Mouse (Mus musculus): Measurements from ENCODE around the gene Dpp9. TPM values are rescaled to one million over a fixed set of nuclear protein-coding genes. Genes with fewer than 3 reads are reported as not detected.
"Not testable (repeated sequence)": the region's sequence is repeated elsewhere in the genome, so short reads cannot be mapped to it uniquely, and the experiment has no call there.

Dpp9 gene
- polyA plus RNA-seq (2015; fragmentation: Nextera tagmentation; extraction: Ambion mirVana) = 21.8 and 22.4 TPM in 2 replicates

- H3K9me3 ChIP-seq = no peaks in the 10 kb centered on the region
- H3K4me2 ChIP-seq = peak within 1 kb of the TSS; percentile 89
- H3K4me1 ChIP-seq = peaks cover 24% of the 10 kb centered on the region
- H3K27me3 ChIP-seq (replicated peaks) = no peaks in the 10 kb centered on the region
- H3K27ac ChIP-seq (replicated peaks) = peak within 1 kb of the TSS; percentile 81
- H3K9ac ChIP-seq = peak within 1 kb of the TSS; percentile 97
- WGBS = under 1% methylated on average over 71 of the region's 78 CpGs
- peak within 1 kb of the TSS; percentile 79 for H3K4me3 ChIP-seq
- ATAC-seq (ENCODE audit: extremely low read depth, insufficient number of reproducible peaks, low FRiP score, low TSS enrichment) = peak; percentile 96
- H3K36me3 ChIP-seq = peaks cover 9% of the 10 kb centered on the region
Observed at GRCm38 (mm10) chr17:56218377-56219191, at the start of gene Dpp9. TSS of gene Dpp9 (minus strand) at chr17:56218905.

- Histone ChIP-seq H3K9ac (peak overlapping the region; percentile 50; the same call in 1 of the 2 replicates), H3K4me1 (peaks cover 37% of the 10 kb centered on the region), H3K27me3 (replicated peaks) (no peaks in the 10 kb centered on the region), H3K27ac (replicated peaks) (0 out of 2 replicates have a peak overlapping the region, but pooled peaks have one; percentile 15), H3K4me2 (no peak overlapping the region), H3K9me3 (no peaks in the 10 kb centered on the region), H3K4me3 (no peak overlapping the region), H3K36me3 (peaks cover 42% of the 10 kb centered on the region)
- WGBS = 41% methylated on average over 3 of the region's 3 CpGs
- ATAC-seq (ENCODE audit: extremely low read depth, insufficient number of reproducible peaks, low FRiP score, low TSS enrichment) = no peak
Observed at GRCm38 (mm10) chr17:56266271-56266670, 47.6 kb upstream of the Dpp9 start.

GRCm38 (mm10) chr17:56265869-56266268 lies 47.2 kb upstream of the Dpp9 start:
- peaks cover 41% of the 10 kb centered on the region for H3K36me3 ChIP-seq
- no peak overlapping the region for H3K4me2 ChIP-seq
- H3K4me1 ChIP-seq = peaks cover 41% of the 10 kb centered on the region
- no peak for ATAC-seq (ENCODE audit: extremely low read depth, insufficient number of reproducible peaks, low FRiP score, low TSS enrichment)
- 90% methylated on average over 3 of the region's 3 CpGs for WGBS
- no peak overlapping the region for H3K4me3 ChIP-seq
- peak overlapping the region; percentile 50; the same call in 1 of the 2 replicates for H3K9ac ChIP-seq
- no peaks in the 10 kb centered on the region for H3K27me3 ChIP-seq (replicated peaks)
- no peaks in the 10 kb centered on the region for H3K9me3 ChIP-seq
- H3K27ac ChIP-seq (replicated peaks) = 0 out of 2 replicates have a peak overlapping the region, but pooled peaks have one; percentile 15

- H3K27ac ChIP-seq (replicated peaks) = no peak overlapping the region
- H3K4me2 ChIP-seq = no peak overlapping the region
- no peak overlapping the region for H3K4me3 ChIP-seq
- no peaks in the 10 kb centered on the region for H3K27me3 ChIP-seq (replicated peaks)
- 87% methylated on average over 4 of the region's 4 CpGs for WGBS
- peaks cover 41% of the 10 kb centered on the region for H3K36me3 ChIP-seq
- H3K9ac ChIP-seq = no peak overlapping the region
- H3K4me1 ChIP-seq = peaks cover 50% of the 10 kb centered on the region
- no peaks in the 10 kb centered on the region for H3K9me3 ChIP-seq
- no peak for ATAC-seq (ENCODE audit: extremely low read depth, insufficient number of reproducible peaks, low FRiP score, low TSS enrichment)
Observed at GRCm38 (mm10) chr17:56265011-56265410, 46.3 kb upstream of the Dpp9 start.

GRCm38 (mm10) chr17:56264020-56264419 lies 45.3 kb upstream of the Dpp9 start:
- H3K4me2 ChIP-seq = no peak overlapping the region
- no peak overlapping the region for H3K4me3 ChIP-seq
- H3K36me3 ChIP-seq = peaks cover 46% of the 10 kb centered on the region
- no peak; the same call in 1 of the 2 replicates for ATAC-seq (ENCODE audit: extremely low read depth, insufficient number of reproducible peaks, low FRiP score, low TSS enrichment)
- H3K27ac ChIP-seq (replicated peaks) = no peak overlapping the region
- H3K9ac ChIP-seq = no peak overlapping the region
- H3K27me3 ChIP-seq (replicated peaks) = no peaks in the 10 kb centered on the region
- peaks cover 52% of the 10 kb centered on the region for H3K4me1 ChIP-seq
- H3K9me3 ChIP-seq = no peaks in the 10 kb centered on the region
- 18% methylated on average over 8 of the region's 8 CpGs for WGBS

DNA sequence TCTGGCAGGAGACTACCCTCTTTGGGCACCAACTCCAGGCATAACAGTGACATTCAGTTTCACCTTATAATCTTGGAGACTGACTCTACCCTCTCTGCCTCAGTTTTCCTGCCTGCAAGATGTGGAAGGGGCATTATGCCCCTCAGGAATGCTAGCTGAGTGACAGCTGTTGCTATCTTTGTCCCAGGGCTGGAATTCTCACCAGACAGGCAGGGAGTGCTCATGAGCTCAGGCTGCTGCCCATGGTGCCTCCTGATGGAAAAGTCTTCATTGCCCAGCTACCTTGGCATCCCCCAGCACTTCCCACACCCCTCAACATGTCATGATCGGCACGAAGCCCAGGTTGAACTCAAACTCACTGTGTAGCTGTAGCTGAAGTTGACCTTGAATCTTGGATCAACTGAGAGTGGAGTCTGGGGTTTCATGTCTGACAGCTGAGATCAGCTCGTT lies 44.0 kb upstream of the Dpp9 start:
- H3K4me2 ChIP-seq = peak overlapping the region; percentile 30
- peak overlapping the region; percentile 88 for H3K27ac ChIP-seq (replicated peaks)
- H3K9ac ChIP-seq = peak overlapping the region; percentile 75
- no peaks in the 10 kb centered on the region for H3K9me3 ChIP-seq
- 45% methylated on average over 3 of the region's 3 CpGs for WGBS
- ATAC-seq (ENCODE audit: extremely low read depth, insufficient number of reproducible peaks, low FRiP score, low TSS enrichment) = no peak
- peaks cover 66% of the 10 kb centered on the region for H3K4me1 ChIP-seq
- H3K36me3 ChIP-seq = peaks cover 58% of the 10 kb centered on the region
- no peaks in the 10 kb centered on the region for H3K27me3 ChIP-seq (replicated peaks)
- no peak overlapping the region for H3K4me3 ChIP-seq

- no peak for ATAC-seq (ENCODE audit: extremely low read depth, insufficient number of reproducible peaks, low FRiP score, low TSS enrichment)
- H3K36me3 ChIP-seq = peaks cover 58% of the 10 kb centered on the region
- no peaks in the 10 kb centered on the region for H3K9me3 ChIP-seq
- H3K4me1 ChIP-seq = peaks cover 65% of the 10 kb centered on the region
- WGBS = 46% methylated on average over 3 of the region's 3 CpGs
- H3K4me3 ChIP-seq = no peak overlapping the region
- no peaks in the 10 kb centered on the region for H3K27me3 ChIP-seq (replicated peaks)
- peak overlapping the region; percentile 85 for H3K4me2 ChIP-seq
- H3K27ac ChIP-seq (replicated peaks) = peak overlapping the region; percentile 88
- peak overlapping the region; percentile 75 for H3K9ac ChIP-seq
Observed at GRCm38 (mm10) chr17:56261166-56261565, 42.5 kb upstream of the Dpp9 start.

DNA sequence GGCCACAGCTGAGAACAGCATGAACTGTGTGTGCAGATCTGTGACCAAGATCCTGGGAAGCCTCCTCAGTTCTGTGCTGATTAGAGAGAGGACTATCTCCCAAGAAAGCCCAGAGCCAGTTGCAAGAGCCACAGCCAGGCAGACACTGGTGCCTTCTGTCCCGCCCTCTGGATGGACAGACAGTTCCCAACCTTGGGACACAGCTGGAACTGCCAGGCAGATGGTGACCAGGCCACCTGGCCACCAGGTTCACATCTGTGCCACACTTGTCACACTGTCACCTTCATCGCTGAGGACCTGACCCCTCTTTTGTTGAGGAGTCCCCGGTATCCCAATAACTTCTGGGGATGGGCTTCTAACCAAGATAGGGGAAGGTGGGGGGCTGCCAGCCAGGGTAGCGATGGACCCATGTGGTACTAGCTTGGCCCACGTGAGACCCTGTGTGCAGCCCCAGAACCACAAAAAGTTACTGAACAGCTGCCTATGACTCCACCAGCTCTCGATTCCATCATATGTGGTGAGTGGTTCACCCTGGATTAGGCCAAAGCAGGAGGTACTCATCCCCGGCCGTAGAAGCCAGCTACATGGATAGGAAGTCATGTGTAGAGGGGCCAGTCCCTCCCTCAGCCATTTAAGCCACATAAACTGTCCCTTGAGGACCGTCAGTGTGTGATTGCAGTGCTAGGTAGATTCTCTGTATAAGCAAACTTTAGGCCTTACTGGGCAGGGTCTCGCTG lies 40.8 kb upstream of the Dpp9 start:
- Histone ChIP-seq H3K4me1 (peaks cover 67% of the 10 kb centered on the region), H3K27ac (replicated peaks) (no peak overlapping the region), H3K27me3 (replicated peaks) (no peaks in the 10 kb centered on the region), H3K4me3 (peak overlapping the region; percentile 73), H3K4me2 (peak overlapping the region; percentile 85), H3K9me3 (no peaks in the 10 kb centered on the region), H3K36me3 (peaks cover 54% of the 10 kb centered on the region), H3K9ac (peak overlapping the region; percentile 75)
- ATAC-seq (ENCODE audit: extremely low read depth, insufficient number of reproducible peaks, low FRiP score, low TSS enrichment) = no peak
- 89% methylated on average over 10 of the region's 10 CpGs for WGBS

DNA sequence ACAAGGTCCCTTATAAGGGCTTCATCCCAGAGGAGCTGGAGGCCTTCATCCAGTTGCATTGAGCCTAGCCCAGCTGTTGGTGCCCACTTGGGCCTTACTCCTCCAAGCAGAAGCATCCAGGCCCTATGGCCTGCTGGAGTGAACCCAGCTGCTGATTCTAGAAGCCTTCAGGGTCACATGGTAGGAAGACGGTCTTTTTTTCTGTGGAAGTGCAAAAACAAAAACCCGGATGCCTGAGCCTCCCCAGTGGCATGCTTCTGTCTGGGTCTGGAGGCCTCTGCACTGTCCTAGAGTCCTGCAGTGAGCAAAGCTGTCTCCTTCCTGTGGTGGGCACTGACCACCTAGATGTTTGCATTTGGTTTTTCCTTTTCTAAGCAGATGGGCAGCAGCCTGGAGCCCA lies 40.1 kb upstream of the Dpp9 start:
- Histone ChIP-seq H3K36me3 (peaks cover 54% of the 10 kb centered on the region), H3K4me1 (peaks cover 67% of the 10 kb centered on the region)

DNA sequence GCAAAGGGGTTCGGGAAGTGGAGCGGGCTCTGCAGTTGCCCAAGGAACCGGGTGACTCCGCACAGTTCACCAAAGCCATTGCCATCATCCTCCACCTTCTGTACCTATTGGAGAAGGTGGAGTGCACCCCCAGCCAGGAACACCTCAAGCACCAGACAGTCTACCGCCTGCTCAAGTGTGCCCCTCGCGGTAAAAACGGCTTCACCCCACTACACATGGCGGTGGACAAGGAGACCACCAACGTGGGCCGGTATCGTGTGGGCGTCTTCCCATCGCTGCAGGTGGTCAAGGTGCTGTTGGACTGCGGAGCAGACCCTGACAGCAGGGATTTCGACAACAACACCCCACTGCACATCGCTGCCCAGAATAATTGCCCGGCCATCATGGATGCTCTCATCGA lies 39.6 kb upstream of the Dpp9 start:
- H3K27me3 ChIP-seq (replicated peaks) = not testable (repeated sequence)
- 93% methylated on average over 19 of the region's 19 CpGs for WGBS

More for the DNA sequence above, 40.1 kb upstream of the Dpp9 start:
- not testable (repeated sequence) for H3K27ac ChIP-seq (replicated peaks); ATAC-seq (ENCODE audit: extremely low read depth, insufficient number of reproducible peaks, low FRiP score, low TSS enrichment); H3K27me3 ChIP-seq (replicated peaks); H3K9me3 ChIP-seq
- Histone ChIP-seq H3K4me3 (peak overlapping the region; percentile 73), H3K4me2 (peak overlapping the region; percentile 85), H3K9ac (peak overlapping the region; percentile 75)
- 56% methylated on average over 2 of the region's 2 CpGs for WGBS

More for the DNA sequence above, 39.6 kb upstream of the Dpp9 start:
- H3K9ac ChIP-seq = 0 out of 2 replicates have a peak overlapping the region, but pooled peaks have one; percentile 75
- peaks cover 52% of the 10 kb centered on the region for H3K36me3 ChIP-seq
- not testable (repeated sequence) for H3K9me3 ChIP-seq; H3K27ac ChIP-seq (replicated peaks); ATAC-seq (ENCODE audit: extremely low read depth, insufficient number of reproducible peaks, low FRiP score, low TSS enrichment)
- H3K4me3 ChIP-seq = peak overlapping the region; percentile 73
- H3K4me1 ChIP-seq = peaks cover 67% of the 10 kb centered on the region
- H3K4me2 ChIP-seq = peak overlapping the region; percentile 85

Measured in heart, embryonic 13.5 days (tissue).